Mouse (Mus musculus): ENCODE measurements around the gene Uvrag. TPM values are rescaled to one million over a fixed set of nuclear protein-coding genes. Genes with fewer than 3 reads are reported as not detected.

The Uvrag gene
- polyA plus RNA-seq, 1 experiment from 2014 or later = 16.5 TPM

GRCm38 (mm10) chr7:99007506-99008354, 133.2 kb downstream of the Uvrag start:
- no peak for ATAC-seq (ENCODE audit: insufficient number of reproducible peaks, insufficient read depth, low FRiP score, low TSS enrichment, low read depth)
- H3K4me2 ChIP-seq = no peak overlapping the region
- H3K36me3 ChIP-seq = no peaks in the 10 kb centered on the region
- no peaks in the 10 kb centered on the region for H3K27me3 ChIP-seq
- no peaks in the 10 kb centered on the region for H3K9me3 ChIP-seq
- no peak overlapping the region for H3K4me3 ChIP-seq
- WGBS = 65% methylated on average over 16 of the region's 16 CpGs
- H3K9ac ChIP-seq = no peak overlapping the region
- H3K4me1 ChIP-seq = peaks cover 7% of the 10 kb centered on the region; the same call in 1 of the 2 replicates
- H3K27ac ChIP-seq = no peak overlapping the region

- Histone ChIP-seq H3K27me3 (no peaks in the 10 kb centered on the region), H3K36me3 (no peaks in the 10 kb centered on the region), H3K4me3 (no peak overlapping the region), H3K9me3 (no peaks in the 10 kb centered on the region), H3K4me2 (no peak overlapping the region), H3K4me1 (peaks cover 5% of the 10 kb centered on the region; the same call in 1 of the 2 replicates), H3K27ac (no peak overlapping the region), H3K9ac (no peak overlapping the region)
- ATAC-seq (ENCODE audit: insufficient number of reproducible peaks, insufficient read depth, low FRiP score, low TSS enrichment, low read depth) = no peak
- 85% methylated on average over 6 of the region's 6 CpGs for WGBS
Measured at GRCm38 (mm10) chr7:99003231-99003630, 137.7 kb downstream of the Uvrag start.

DNA sequence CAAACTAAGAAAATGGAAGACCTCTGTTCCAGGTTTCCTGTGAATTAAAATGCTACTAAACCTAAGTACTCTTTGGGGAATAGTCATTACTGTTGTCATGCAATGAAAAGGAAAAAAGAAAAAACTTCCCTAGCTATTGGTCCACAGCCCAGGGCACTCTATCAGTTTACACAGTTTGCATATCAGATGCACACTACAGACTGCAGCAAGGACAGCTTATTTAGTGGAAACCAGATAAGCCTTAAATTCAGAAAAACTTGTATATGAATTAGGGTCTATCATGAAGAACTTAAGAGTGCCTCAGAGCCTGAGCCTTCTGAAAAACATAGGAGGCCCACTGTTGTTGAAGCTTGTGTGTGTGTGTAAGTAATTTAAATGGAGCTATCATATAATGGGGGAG, 142.2 kb downstream of the Uvrag start:
- no peak for ATAC-seq (ENCODE audit: insufficient number of reproducible peaks, insufficient read depth, low FRiP score, low TSS enrichment, low read depth)
- H3K9me3 ChIP-seq = no peaks in the 10 kb centered on the region
- H3K9ac ChIP-seq = no peak overlapping the region
- H3K4me3 ChIP-seq = no peak overlapping the region
- peak overlapping the region; percentile 34 for H3K27ac ChIP-seq
- H3K27me3 ChIP-seq = no peaks in the 10 kb centered on the region
- H3K4me2 ChIP-seq = no peak overlapping the region
- H3K36me3 ChIP-seq = no peaks in the 10 kb centered on the region
- H3K4me1 ChIP-seq = peaks cover 22% of the 10 kb centered on the region

- Histone ChIP-seq H3K4me3 (no peak overlapping the region), H3K9me3 (no peaks in the 10 kb centered on the region), H3K27me3 (no peaks in the 10 kb centered on the region), H3K36me3 (no peaks in the 10 kb centered on the region), H3K4me1 (peaks cover 22% of the 10 kb centered on the region), H3K9ac (no peak overlapping the region), H3K27ac (peak overlapping the region; percentile 60), H3K4me2 (no peak overlapping the region)
- no peak for ATAC-seq (ENCODE audit: insufficient number of reproducible peaks, insufficient read depth, low FRiP score, low TSS enrichment, low read depth)
- whole genome bisulfite sequencing = 68% methylated on average over 7 of the region's 7 CpGs
Measured at GRCm38 (mm10) chr7:98997760-98998159, 143.2 kb downstream of the Uvrag start.

- H3K27me3 ChIP-seq = no peaks in the 10 kb centered on the region
- H3K4me3 ChIP-seq = no peak overlapping the region
- no peak overlapping the region for H3K9ac ChIP-seq
- 90% methylated on average over 6 of the region's 6 CpGs for WGBS
- peak overlapping the region; percentile 60 for H3K27ac ChIP-seq
- H3K4me2 ChIP-seq = no peak overlapping the region
- no peak for ATAC-seq (ENCODE audit: insufficient number of reproducible peaks, insufficient read depth, low FRiP score, low TSS enrichment, low read depth)
- peaks cover 22% of the 10 kb centered on the region for H3K4me1 ChIP-seq
- H3K9me3 ChIP-seq = no peaks in the 10 kb centered on the region
- H3K36me3 ChIP-seq = no peaks in the 10 kb centered on the region
Measured at GRCm38 (mm10) chr7:98996791-98997190, 144.2 kb downstream of the Uvrag start.

GRCm38 (mm10) chr7:98995126-98995727, 145.7 kb downstream of the Uvrag start:
- no peak overlapping the region for H3K4me2 ChIP-seq
- no peak overlapping the region for H3K27ac ChIP-seq
- no peaks in the 10 kb centered on the region for H3K9me3 ChIP-seq
- WGBS = 75% methylated on average over 5 of the region's 5 CpGs
- H3K4me1 ChIP-seq = peaks cover 22% of the 10 kb centered on the region
- no peak overlapping the region for H3K4me3 ChIP-seq
- H3K36me3 ChIP-seq = no peaks in the 10 kb centered on the region
- no peak overlapping the region for H3K9ac ChIP-seq
- no peak for ATAC-seq (ENCODE audit: insufficient number of reproducible peaks, insufficient read depth, low FRiP score, low TSS enrichment, low read depth)
- no peaks in the 10 kb centered on the region for H3K27me3 ChIP-seq

- no peak overlapping the region for H3K4me2 ChIP-seq
- no peaks in the 10 kb centered on the region for H3K9me3 ChIP-seq
- no peak overlapping the region for H3K27ac ChIP-seq
- peaks cover 2% of the 10 kb centered on the region; the same call in 1 of the 2 replicates for H3K36me3 ChIP-seq
- H3K9ac ChIP-seq = no peak overlapping the region
- H3K4me3 ChIP-seq = no peak overlapping the region
- H3K4me1 ChIP-seq = peaks cover 22% of the 10 kb centered on the region
- no peak for ATAC-seq (ENCODE audit: insufficient number of reproducible peaks, insufficient read depth, low FRiP score, low TSS enrichment, low read depth)
- WGBS = 76% methylated on average over 6 of the region's 6 CpGs
- no peaks in the 10 kb centered on the region for H3K27me3 ChIP-seq
Measured at GRCm38 (mm10) chr7:98994137-98994536, 146.8 kb downstream of the Uvrag start.

- WGBS = 63% methylated on average over 4 of the region's 4 CpGs
- no peak overlapping the region for H3K27ac ChIP-seq
- ATAC-seq (ENCODE audit: insufficient number of reproducible peaks, insufficient read depth, low FRiP score, low TSS enrichment, low read depth) = no peak
- peaks cover 19% of the 10 kb centered on the region for H3K4me1 ChIP-seq
- H3K9ac ChIP-seq = no peak overlapping the region
- no peak overlapping the region for H3K4me2 ChIP-seq
- H3K4me3 ChIP-seq = no peak overlapping the region
- no peaks in the 10 kb centered on the region for H3K9me3 ChIP-seq
- H3K36me3 ChIP-seq = peaks cover 4% of the 10 kb centered on the region; the same call in 1 of the 2 replicates
- H3K27me3 ChIP-seq = no peaks in the 10 kb centered on the region
Measured at GRCm38 (mm10) chr7:98993395-98993794, 147.5 kb downstream of the Uvrag start.

DNA sequence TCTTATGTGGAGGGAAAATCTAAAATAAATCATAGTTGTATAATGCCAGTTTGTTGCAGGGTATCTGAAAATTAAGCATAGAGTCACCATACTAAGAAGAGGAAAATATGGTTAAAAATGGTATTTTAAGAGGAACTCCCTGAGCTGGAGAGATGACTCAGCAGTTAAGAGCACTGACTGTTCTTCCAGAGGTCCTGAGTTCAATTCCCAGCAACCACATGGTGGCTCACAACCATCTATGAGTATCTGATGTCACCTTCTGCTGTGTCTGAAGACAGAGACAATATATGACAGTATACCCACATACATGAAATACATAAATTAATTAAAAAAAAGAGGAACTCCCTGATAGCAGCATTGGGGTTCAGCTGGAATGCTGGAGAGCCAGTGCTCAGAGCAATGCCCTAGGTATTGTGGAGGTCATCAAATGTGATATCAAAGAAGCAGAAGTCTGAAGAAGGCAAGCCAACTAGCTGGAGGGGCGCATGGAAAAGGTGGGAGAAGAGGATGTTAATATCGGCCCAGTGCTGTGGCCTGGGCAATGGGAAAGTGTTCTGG, 149.7 kb downstream of the Uvrag start:
- no peaks in the 10 kb centered on the region for H3K27me3 ChIP-seq
- H3K4me1 ChIP-seq = peaks cover 20% of the 10 kb centered on the region
- H3K4me2 ChIP-seq = no peak overlapping the region
- H3K27ac ChIP-seq = no peak overlapping the region
- H3K9me3 ChIP-seq = no peaks in the 10 kb centered on the region
- H3K36me3 ChIP-seq = peaks cover 14% of the 10 kb centered on the region; the same call in 1 of the 2 replicates
- ATAC-seq (ENCODE audit: insufficient number of reproducible peaks, insufficient read depth, low FRiP score, low TSS enrichment, low read depth) = no peak
- H3K4me3 ChIP-seq = no peak overlapping the region
- H3K9ac ChIP-seq = no peak overlapping the region
- WGBS = 87% methylated on average over 2 of the region's 2 CpGs

- WGBS = 73% methylated on average over 1 of the region's 1 CpGs
- Histone ChIP-seq H3K4me3 (no peak overlapping the region), H3K36me3 (peaks cover 18% of the 10 kb centered on the region; the same call in 1 of the 2 replicates), H3K9me3 (no peaks in the 10 kb centered on the region), H3K27me3 (no peaks in the 10 kb centered on the region), H3K27ac (no peak overlapping the region), H3K4me2 (no peak overlapping the region), H3K9ac (no peak overlapping the region), H3K4me1 (peaks cover 23% of the 10 kb centered on the region)
- ATAC-seq (ENCODE audit: insufficient number of reproducible peaks, insufficient read depth, low FRiP score, low TSS enrichment, low read depth) = no peak
Measured at GRCm38 (mm10) chr7:98990510-98990909, 150.4 kb downstream of the Uvrag start.

- ATAC-seq (ENCODE audit: insufficient number of reproducible peaks, insufficient read depth, low FRiP score, low TSS enrichment, low read depth) = no peak
- Histone ChIP-seq H3K4me3 (no peak overlapping the region), H3K4me2 (no peak overlapping the region), H3K27ac (no peak overlapping the region), H3K4me1 (peaks cover 41% of the 10 kb centered on the region), H3K27me3 (no peaks in the 10 kb centered on the region), H3K36me3 (peaks cover 18% of the 10 kb centered on the region; the same call in 1 of the 2 replicates), H3K9ac (no peak overlapping the region), H3K9me3 (no peaks in the 10 kb centered on the region)
- WGBS = 89% methylated on average over 14 of the region's 14 CpGs
Measured at GRCm38 (mm10) chr7:98986962-98987441, 153.9 kb downstream of the Uvrag start.

All from embryonic facial prominence, embryonic 13.5 days (tissue).